ENCODE assay signal across 8 mouse cellular contexts in genomic region chr5:105700070-105700851, GRCm38 (mm10). TPM values are rescaled to one million over a fixed set of nuclear protein-coding genes. Genes with fewer than 3 reads are reported as not detected.
DNase-seq lines count a peak whose midpoint lies in the region; ATAC-seq and TF ChIP-seq lines count a peak whose summit lies in the region.

No protein-coding gene starts in this region.

- H3K27me3 ChIP-seq in Patski, result no peaks in the 10 kb centered on the region
- H3K27me3 ChIP-seq in hindbrain, embryonic 12.5 days, result peaks cover 3% of the 10 kb centered on the region; the same call in 1 of the 2 replicates

- no peak for DNase-seq in Patski (ENCODE audit: low read depth, low spot score)
- DNase-seq in cerebellum, postnatal 14 days, result peak; percentile 79 to 81
- peak; percentile 43 to 55 for DNase-seq in frontal cortex, postnatal 14 days (ENCODE audit: low spot score in 2 of 2)
- peak; percentile 56 to 67 for DNase-seq in layer of hippocampus, postnatal 36 days
- peak; percentile 86 for DNase-seq in lung, postnatal 25 days (ENCODE audit: low spot score)
- peak; percentile 84 for DNase-seq in ovary, postnatal 36 days (ENCODE audit: low spot score)
- DNase-seq in thymus, postnatal 14 days, result peak; percentile 92

- WGBS in hindbrain, embryonic 12.5 days, result under 1% methylated on average over 89 of the region's 101 CpGs

- POLR2A ChIA-PET in Patski (lab: Charles Lee), result interaction anchor here (0.7 to 1.6 kb wide), 10 partner anchors 20 to 175 kb away, joined by 3 to 6 read pairs (median 3); no protein-coding TSS in a partner anchor

- H3K4me1 ChIP-seq in hindbrain, embryonic 12.5 days, result peaks cover 39% of the 10 kb centered on the region

- H3K9me3 ChIP-seq in hindbrain, embryonic 12.5 days (replicated peaks), result no peaks in the 10 kb centered on the region

- in situ Hi-C loops in Patski (cut with MboI; ENCODE audit: low pct_unique_long_range_greater_than_20kb), result no loop called here

- H3K27ac ChIP-seq in hindbrain, embryonic 12.5 days, result peak overlapping the region; percentile 98

- H3K9ac ChIP-seq in hindbrain, embryonic 12.5 days, result peak overlapping the region; percentile 97

- CTCF ChIA-PET in Patski (lab: Charles Lee), result interaction anchor here (2.4 kb wide), 1 partner anchor 168 kb away, joined by 10 read pairs; no protein-coding TSS in a partner anchor

- peak overlapping the region; percentile 96 for H3K4me3 ChIP-seq in hindbrain, embryonic 12.5 days

- H3K36me3 ChIP-seq in hindbrain, embryonic 12.5 days, result peaks cover 5% of the 10 kb centered on the region; the same call in 1 of the 2 replicates

- no peak for TF ChIP-seq CTCF in Patski (IDR thresholded peaks at IDR 0.05)

- peak overlapping the region; percentile 59 for H3K4me2 ChIP-seq in hindbrain, embryonic 12.5 days (replicated peaks)

- ATAC-seq in Patski, result peak; percentile 56
- ATAC-seq in hindbrain, embryonic 12.5 days (ENCODE audit: low FRiP score), result peak; percentile 75

RNA-seq across cellular contexts. Expression of gene Lrrc8d, which starts 0.5 kb away (rescaled TPM):
- polyA plus RNA-seq in Patski (2021), result 66.7 TPM
- polyA plus RNA-seq in hindbrain, embryonic 12.5 days (2016; fragmentation: Nextera tagmentation; extraction: Ambion mirVana), result 35.0 and 35.9 TPM in 2 replicates
- 10 to 100 TPM; 47.7 to 48.8 TPM for total RNA-seq in layer of hippocampus, postnatal 36 days (2021)
